Mouse (Mus musculus): ENCODE data around the gene Rab43. TPM values are rescaled to one million over a fixed set of nuclear protein-coding genes. Genes with fewer than 3 reads are reported as not detected.

Rab43 gene
- polyA plus RNA-seq (2015; fragmentation: Nextera tagmentation; extraction: Ambion mirVana), result 13.7 and 15.6 TPM in 2 replicates

DNA sequence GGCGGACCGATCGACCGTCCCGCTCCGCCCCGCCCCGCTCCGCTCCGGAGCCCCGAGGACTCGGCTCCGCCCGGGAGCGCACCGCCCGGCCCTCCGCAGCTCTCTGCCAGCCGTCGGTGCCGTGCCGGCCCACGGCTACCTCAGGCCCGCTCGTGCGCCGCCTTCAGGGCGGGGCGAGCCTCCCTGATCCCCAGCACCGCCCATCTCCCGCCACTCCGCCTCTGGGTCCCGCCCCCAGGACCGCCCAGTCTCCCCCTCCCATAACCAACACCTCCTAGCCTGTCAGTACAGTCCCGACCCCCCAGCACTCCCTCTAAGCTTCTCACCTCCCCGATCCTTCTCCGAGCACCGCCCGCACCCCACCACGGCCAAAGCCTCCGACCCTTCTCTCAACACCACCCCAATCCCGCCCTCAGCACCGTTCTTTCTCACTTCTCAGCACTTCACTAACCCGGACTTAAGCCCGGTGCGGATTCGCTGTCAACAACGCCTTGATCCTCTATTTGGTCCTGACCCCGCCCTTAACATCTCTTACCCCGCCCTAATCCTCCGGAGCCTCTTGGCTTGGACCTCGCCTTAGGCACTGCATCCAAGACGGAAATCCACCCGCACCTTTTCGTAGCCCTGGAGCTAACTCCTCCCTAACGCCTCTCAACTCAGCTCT is at the start of gene Rab43:
TSS of gene Rab43 (minus strand) at position 490 of the 664 bp plus-strand sequence.

DNA sequence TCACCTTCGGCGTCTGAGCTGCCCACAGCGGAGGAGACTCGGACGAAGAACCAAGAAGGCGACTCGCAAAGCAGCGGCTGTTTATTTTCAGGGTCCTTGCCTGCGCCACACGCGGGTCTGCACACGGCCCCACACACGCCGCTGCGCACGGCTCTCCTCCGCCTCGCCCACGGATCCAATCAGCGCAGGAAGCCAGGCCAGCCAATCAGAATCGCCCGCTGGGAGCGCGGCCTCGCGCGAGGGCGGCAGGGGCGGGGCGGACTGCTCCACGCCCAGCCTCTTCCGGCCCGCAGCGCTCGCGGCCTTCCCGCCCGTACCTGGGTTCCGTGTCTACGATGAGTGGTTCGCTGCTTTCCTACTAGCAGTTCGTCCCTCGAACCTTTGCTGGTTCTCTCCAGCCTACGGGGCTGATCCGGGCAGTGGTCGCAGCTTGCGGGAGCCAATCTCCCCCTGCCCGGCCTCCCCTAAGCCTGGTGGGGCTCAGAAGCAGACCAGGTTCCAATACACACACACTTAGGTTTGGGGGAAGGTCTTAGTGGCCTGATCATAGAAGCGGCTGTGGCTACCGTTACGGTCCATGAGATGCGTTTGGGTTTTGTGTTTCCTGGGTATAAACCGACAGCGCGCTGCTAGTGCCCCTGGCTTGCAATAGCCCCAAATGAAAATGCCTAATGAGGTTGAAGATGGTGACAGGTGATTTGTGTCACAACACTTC is 39.1 kb upstream of the Rab43 start, which contains the start of gene Cnbp:
TSS of gene Cnbp (minus strand) at position 207 of the 715 bp plus-strand sequence.

DNA sequence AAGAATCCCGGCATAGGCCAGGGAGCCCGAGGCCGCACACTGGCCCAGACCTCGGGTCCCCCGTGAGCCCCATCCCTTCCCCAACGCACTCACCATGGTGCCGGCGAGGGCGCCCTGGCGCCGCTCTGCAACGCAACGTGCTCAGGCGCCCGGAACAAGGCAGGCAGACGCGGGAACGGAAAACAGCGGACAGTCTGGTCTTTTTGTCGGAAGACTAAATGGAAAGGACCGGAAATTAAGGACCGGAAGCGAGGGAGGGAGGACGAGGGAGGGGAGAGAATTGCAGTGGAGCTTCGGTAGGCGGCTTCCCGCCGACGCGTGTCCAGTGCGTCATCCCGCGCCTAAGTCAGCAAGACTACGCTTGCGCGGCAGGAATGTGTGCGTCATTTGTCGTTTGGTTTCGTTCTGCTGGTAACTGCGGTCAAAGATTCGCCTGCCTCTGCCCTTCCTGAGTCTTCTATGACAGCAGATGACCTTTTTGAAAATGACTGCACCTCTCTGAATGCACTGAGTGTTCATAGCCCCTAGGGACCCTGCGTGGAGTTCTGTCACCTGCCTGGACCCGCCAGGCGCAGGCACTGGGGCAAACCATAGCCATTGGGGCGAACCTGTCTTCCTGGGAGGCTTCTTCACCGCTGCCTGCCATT is 26.7 kb upstream of the Rab43 start, which contains the start of gene Isy1:
TSS of gene Isy1 (minus strand) at position 248 of the 647 bp plus-strand sequence.

DNA sequence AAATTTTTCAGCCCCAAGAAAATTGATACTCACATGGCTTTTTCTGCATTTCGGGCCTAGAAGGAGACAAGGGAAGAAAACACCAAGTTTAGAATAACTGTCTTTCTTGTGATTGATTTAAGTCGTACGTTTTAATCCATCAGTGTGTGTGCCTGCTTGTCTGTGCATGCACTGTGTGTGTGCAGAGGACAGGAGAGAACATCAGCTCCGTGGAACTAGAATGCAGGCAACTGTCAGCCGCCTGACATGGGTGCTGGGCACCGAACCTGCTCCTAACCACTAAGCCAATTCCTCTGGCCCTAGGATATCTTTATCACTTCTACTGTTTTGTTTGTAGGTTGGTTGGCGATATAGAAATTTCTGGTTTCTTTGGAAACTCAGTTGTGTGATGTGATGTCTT is 23.7 kb upstream of the Rab43 start, which contains the start of gene Gm45140:
TSS of gene Gm45140 (minus strand) at position 101 of the 400 bp plus-strand sequence.

DNA sequence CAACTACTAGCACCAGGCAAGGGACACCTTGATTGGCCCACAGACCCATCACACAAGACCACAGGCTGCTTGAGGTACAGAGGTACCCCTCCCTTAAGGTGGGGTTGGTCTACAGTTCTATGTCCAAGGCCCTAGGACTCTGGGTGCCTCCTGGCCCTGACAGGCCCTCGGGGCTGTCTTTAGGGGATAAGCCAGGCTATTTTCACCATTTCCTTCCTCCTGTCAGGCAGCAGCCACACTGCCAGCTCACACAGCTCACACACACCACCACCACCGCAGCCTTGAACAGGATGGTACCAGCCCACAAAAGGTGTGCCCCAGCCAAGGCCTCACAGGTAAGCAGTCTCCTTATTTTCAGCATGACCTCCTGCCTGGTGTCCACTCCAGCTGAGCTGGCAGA is 34.1 kb downstream of the Rab43 start, which contains the start of gene Gp9:
TSS of gene Gp9 (plus strand) at position 231 of the 400 bp plus-strand sequence.

Other genes with a start within 250 kb of the Rab43 start
- 2.0 and 2.3 TPM in 2 replicates for gene Prokr1, start 221.4 kb downstream of the Rab43 start, polyA plus RNA-seq (2015; fragmentation: Nextera tagmentation; extraction: Ambion mirVana)
- gene Aplf, start 140.0 kb downstream of the Rab43 start, polyA plus RNA-seq (2015; fragmentation: Nextera tagmentation; extraction: Ambion mirVana), result 9.8 and 13.8 TPM in 2 replicates
- gene Efcc1, start 81.3 kb downstream of the Rab43 start, polyA plus RNA-seq (2015; fragmentation: Nextera tagmentation; extraction: Ambion mirVana), result 0.97 and 2.3 TPM in 2 replicates
- gene Gp9, start 34.1 kb downstream of the Rab43 start, polyA plus RNA-seq (2015; fragmentation: Nextera tagmentation; extraction: Ambion mirVana), result 2.2 and 3.0 TPM in 2 replicates
- 2.2 and 2.6 TPM in 2 replicates for gene Gm45140, start 23.6 kb upstream of the Rab43 start, polyA plus RNA-seq (2015; fragmentation: Nextera tagmentation; extraction: Ambion mirVana)
- gene Isy1, start 26.6 kb upstream of the Rab43 start, polyA plus RNA-seq (2015; fragmentation: Nextera tagmentation; extraction: Ambion mirVana), result 29.0 and 34.7 TPM in 2 replicates
- gene Cnbp, start 38.9 kb upstream of the Rab43 start, polyA plus RNA-seq (2015; fragmentation: Nextera tagmentation; extraction: Ambion mirVana), result 1,034 and 1,061 TPM in 2 replicates
- 66.7 and 84.6 TPM in 2 replicates for gene Copg1, start 75.7 kb upstream of the Rab43 start, polyA plus RNA-seq (2015; fragmentation: Nextera tagmentation; extraction: Ambion mirVana)
- gene Hmces, start 101.8 kb upstream of the Rab43 start, polyA plus RNA-seq (2015; fragmentation: Nextera tagmentation; extraction: Ambion mirVana), result 21.0 and 29.1 TPM in 2 replicates
- gene H1fx, start 169.5 kb upstream of the Rab43 start, polyA plus RNA-seq (2015; fragmentation: Nextera tagmentation; extraction: Ambion mirVana), result 49.4 and 70.4 TPM in 2 replicates
- gene Rab7, start 233.1 kb upstream of the Rab43 start, polyA plus RNA-seq (2015; fragmentation: Nextera tagmentation; extraction: Ambion mirVana), result 190 and 234 TPM in 2 replicates